Mouse (Mus musculus): ENCODE results near the gene Zfp558. TPM values are rescaled to one million over a fixed set of nuclear protein-coding genes. Genes with fewer than 3 reads are reported as not detected.
"Not testable (repeated sequence)": the region's sequence is repeated elsewhere in the genome, so short reads cannot be mapped to it uniquely, and the experiment has no call there.

Zfp558 gene
- polyA plus RNA-seq (2015; fragmentation: Nextera tagmentation; extraction: Ambion mirVana) = 29.6 and 36.1 TPM in 2 replicates

GRCm38 (mm10) chr9:18478168-18478567 lies at the start of gene Zfp558, which contains the start of gene Mbd3l1:
TSS of gene Zfp558 (minus strand) at chr9:18478268.
TSS of gene Mbd3l1 (plus strand) at chr9:18478359.
- WGBS = 76% methylated on average over 3 of the region's 3 CpGs
- H3K27me3 ChIP-seq = no peaks in the 10 kb centered on the region
- no peak for ATAC-seq

GRCm38 (mm10) chr9:18508098-18508497 lies 30.0 kb upstream of the Zfp558 start:
- no peaks in the 10 kb centered on the region for H3K27me3 ChIP-seq
- H3K9me3 ChIP-seq (replicated peaks) = no peaks in the 10 kb centered on the region
- no peak overlapping the region for H3K4me3 ChIP-seq
- H3K36me3 ChIP-seq (ENCODE audit: poor library complexity, severe bottlenecking) = no peaks in the 10 kb centered on the region
- H3K4me2 ChIP-seq = no peak overlapping the region
- ATAC-seq = no peak
- 65% methylated on average over 2 of the region's 2 CpGs for WGBS
- H3K27ac ChIP-seq = no peak overlapping the region
- no peak overlapping the region for H3K9ac ChIP-seq
- no peaks in the 10 kb centered on the region for H3K4me1 ChIP-seq

More at GRCm38 (mm10) chr9:18478168-18478567, at the start of gene Zfp558, which contains the start of gene Mbd3l1:
- H3K4me2 ChIP-seq = no peak within 1 kb of the TSS
- H3K27ac ChIP-seq = no peak within 1 kb of the TSS
- no peaks in the 10 kb centered on the region for H3K9me3 ChIP-seq (replicated peaks)
- H3K4me3 ChIP-seq = no peak within 1 kb of the TSS
- H3K4me1 ChIP-seq = no peaks in the 10 kb centered on the region
- no peak within 1 kb of the TSS for H3K9ac ChIP-seq
- no peaks in the 10 kb centered on the region for H3K36me3 ChIP-seq (ENCODE audit: poor library complexity, severe bottlenecking)

- Histone ChIP-seq H3K9me3 (replicated peaks) (no peaks in the 10 kb centered on the region), H3K4me2 (peak overlapping the region; percentile 71), H3K36me3 (ENCODE audit: poor library complexity, severe bottlenecking) (peaks cover 6% of the 10 kb centered on the region; the same call in 1 of the 2 replicates), H3K4me1 (peaks cover 4% of the 10 kb centered on the region), H3K4me3 (peak overlapping the region; percentile 65), H3K9ac (peak overlapping the region; percentile 78), H3K27me3 (no peaks in the 10 kb centered on the region), H3K27ac (peak overlapping the region; percentile 94)
- peak; percentile 98 for ATAC-seq
- WGBS = 4% methylated on average over 38 of the region's 39 CpGs
Observed at GRCm38 (mm10) chr9:18473324-18474128, 4.5 kb downstream of the Zfp558 start.

GRCm38 (mm10) chr9:18468005-18468404 lies 10.1 kb downstream of the Zfp558 start:
- Histone ChIP-seq H3K4me3 (no peak overlapping the region), H3K9ac (no peak overlapping the region), H3K4me1 (peaks cover 14% of the 10 kb centered on the region), H3K9me3 (replicated peaks) (no peaks in the 10 kb centered on the region; the same call in 1 of the 2 replicates), H3K27ac (no peak overlapping the region), H3K4me2 (no peak overlapping the region), H3K36me3 (ENCODE audit: poor library complexity, severe bottlenecking) (peaks cover 55% of the 10 kb centered on the region), H3K27me3 (no peaks in the 10 kb centered on the region)
- WGBS = 95% methylated on average over 3 of the region's 3 CpGs
- no peak for ATAC-seq

GRCm38 (mm10) chr9:18467350-18467749 lies 10.7 kb downstream of the Zfp558 start:
- H3K27me3 ChIP-seq = no peaks in the 10 kb centered on the region
- H3K36me3 ChIP-seq (ENCODE audit: poor library complexity, severe bottlenecking) = peaks cover 61% of the 10 kb centered on the region
- H3K4me3 ChIP-seq = no peak overlapping the region
- H3K4me1 ChIP-seq = peaks cover 11% of the 10 kb centered on the region
- H3K9ac ChIP-seq = no peak overlapping the region
- no peaks in the 10 kb centered on the region; the same call in 1 of the 2 replicates for H3K9me3 ChIP-seq (replicated peaks)
- no peak for ATAC-seq
- H3K27ac ChIP-seq = no peak overlapping the region
- H3K4me2 ChIP-seq = no peak overlapping the region
- WGBS = 14% methylated on average over 3 of the region's 3 CpGs

GRCm38 (mm10) chr9:18456520-18456919 lies 21.5 kb downstream of the Zfp558 start:
- no peak overlapping the region for H3K4me3 ChIP-seq
- 77% methylated on average over 4 of the region's 4 CpGs for WGBS
- H3K4me2 ChIP-seq = no peak overlapping the region
- no peak overlapping the region for H3K9ac ChIP-seq
- no peaks in the 10 kb centered on the region for H3K27me3 ChIP-seq
- H3K4me1 ChIP-seq = no peaks in the 10 kb centered on the region
- H3K27ac ChIP-seq = no peak overlapping the region
- peaks cover 61% of the 10 kb centered on the region for H3K36me3 ChIP-seq (ENCODE audit: poor library complexity, severe bottlenecking)
- peaks cover 5% of the 10 kb centered on the region; the same call in 1 of the 2 replicates for H3K9me3 ChIP-seq (replicated peaks)
- no peak for ATAC-seq

GRCm38 (mm10) chr9:18431687-18432086 lies 46.4 kb downstream of the Zfp558 start:
- Histone ChIP-seq H3K4me3 (no peak overlapping the region), H3K27me3 (no peaks in the 10 kb centered on the region), H3K36me3 (ENCODE audit: poor library complexity, severe bottlenecking) (no peaks in the 10 kb centered on the region), H3K4me1 (no peaks in the 10 kb centered on the region), H3K9me3 (replicated peaks) (no peaks in the 10 kb centered on the region), H3K4me2 (no peak overlapping the region), H3K27ac (no peak overlapping the region), H3K9ac (no peak overlapping the region)
- no peak for ATAC-seq
- 75% methylated on average over 10 of the region's 10 CpGs for WGBS

GRCm38 (mm10) chr9:18430354-18430753 lies 47.7 kb downstream of the Zfp558 start, which contains the start of gene Mbd3l2:
TSS of gene Mbd3l2 (plus strand) at chr9:18430654.
- no peaks in the 10 kb centered on the region for H3K9me3 ChIP-seq (replicated peaks)
- no peak within 1 kb of the TSS for H3K9ac ChIP-seq
- H3K36me3 ChIP-seq (ENCODE audit: poor library complexity, severe bottlenecking) = no peaks in the 10 kb centered on the region
- H3K27me3 ChIP-seq = no peaks in the 10 kb centered on the region
- no peak within 1 kb of the TSS for H3K4me2 ChIP-seq
- no peaks in the 10 kb centered on the region for H3K4me1 ChIP-seq
- H3K27ac ChIP-seq = no peak within 1 kb of the TSS
- ATAC-seq = no peak
- no peak within 1 kb of the TSS for H3K4me3 ChIP-seq

- not testable (repeated sequence) for H3K27ac ChIP-seq; H3K4me2 ChIP-seq; H3K9me3 ChIP-seq (replicated peaks); H3K9ac ChIP-seq; H3K4me3 ChIP-seq; H3K27me3 ChIP-seq; ATAC-seq; H3K36me3 ChIP-seq (ENCODE audit: poor library complexity, severe bottlenecking); H3K4me1 ChIP-seq
- 82% methylated on average over 4 of the region's 4 CpGs for WGBS
Observed at GRCm38 (mm10) chr9:18412371-18412770, 65.7 kb downstream of the Zfp558 start.

Small RNAs within 50 kb of the gene (microRNA-seq; reads per million reads assigned to microRNA genes)
- not detected for gene Gm22854

Other genes starting within 250 kb of the Zfp558 start
- 114 and 126 TPM in 2 replicates for gene Chordc1, start 186.1 kb downstream of the Zfp558 start, polyA plus RNA-seq (2015; fragmentation: Nextera tagmentation; extraction: Ambion mirVana)
- gene Naalad2, start 75.3 kb downstream of the Zfp558 start, polyA plus RNA-seq (2015; fragmentation: Nextera tagmentation; extraction: Ambion mirVana) = 0.89 and 1.7 TPM in 2 replicates
- gene Ubtfl1, start 73.8 kb downstream of the Zfp558 start, polyA plus RNA-seq (2015; fragmentation: Nextera tagmentation; extraction: Ambion mirVana) = not detected in 2 replicates
- gene Mbd3l2, start 47.6 kb downstream of the Zfp558 start, polyA plus RNA-seq (2015; fragmentation: Nextera tagmentation; extraction: Ambion mirVana) = 0.08 and 0.21 TPM in 2 replicates
- gene Mbd3l1, start 91 bp upstream of the Zfp558 start, polyA plus RNA-seq (2015; fragmentation: Nextera tagmentation; extraction: Ambion mirVana) = not detected in 2 replicates
- not detected in 2 replicates for gene Muc16, start 196.3 kb upstream of the Zfp558 start, polyA plus RNA-seq (2015; fragmentation: Nextera tagmentation; extraction: Ambion mirVana)